Mouse (Mus musculus) retina, adult 2 months (tissue): ENCODE measurements around the gene Cd9.

Source experiments
- DNase-seq: peaks from one replicate; pipeline ENCODE4 v3.0.0-alpha.2; 2012; ENCODE audit warnings: low read depth, low spot score

Gene Cd9

DNA sequence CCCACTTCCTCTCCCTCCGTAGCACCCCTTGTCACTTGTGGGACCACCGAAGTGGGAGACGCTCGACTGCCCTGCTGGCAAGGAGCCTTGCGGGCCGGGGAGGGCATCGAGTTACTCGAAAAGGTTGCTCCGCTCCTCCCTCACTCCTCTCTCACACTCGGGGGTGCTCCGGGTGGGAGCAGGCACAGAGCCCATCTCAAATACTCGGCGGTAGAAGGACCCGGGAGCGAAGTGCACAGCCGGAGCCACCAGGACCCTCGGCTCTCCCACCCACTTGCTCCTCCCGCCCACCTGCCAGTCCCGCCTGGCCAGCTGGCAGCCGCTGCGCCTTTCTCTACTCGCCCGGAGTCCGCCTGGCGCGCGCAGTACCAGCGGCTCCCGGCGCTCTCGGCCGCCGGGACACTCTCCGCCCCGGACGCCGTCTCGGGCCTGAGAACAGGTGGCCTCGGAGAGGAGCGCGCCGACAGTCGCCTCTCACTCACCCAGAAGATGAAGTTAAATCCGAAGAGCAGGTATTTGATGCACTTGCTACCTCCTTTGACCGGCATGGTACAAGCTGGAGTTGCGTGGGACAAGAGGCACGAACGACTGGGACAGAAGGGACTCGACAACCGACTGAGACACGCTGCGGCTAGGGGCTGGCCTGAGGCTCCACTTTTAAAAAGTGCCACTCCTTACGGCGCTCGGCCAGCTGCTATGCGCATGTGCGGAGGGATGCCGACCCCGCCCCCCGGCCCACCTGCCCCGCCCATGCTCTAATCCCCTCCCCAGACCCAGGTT lies at the start of gene Cd9:
Cd9 (minus strand) TSS at position 700 of the 780 bp plus-strand sequence.
- DNase-seq = no peak

DNA sequence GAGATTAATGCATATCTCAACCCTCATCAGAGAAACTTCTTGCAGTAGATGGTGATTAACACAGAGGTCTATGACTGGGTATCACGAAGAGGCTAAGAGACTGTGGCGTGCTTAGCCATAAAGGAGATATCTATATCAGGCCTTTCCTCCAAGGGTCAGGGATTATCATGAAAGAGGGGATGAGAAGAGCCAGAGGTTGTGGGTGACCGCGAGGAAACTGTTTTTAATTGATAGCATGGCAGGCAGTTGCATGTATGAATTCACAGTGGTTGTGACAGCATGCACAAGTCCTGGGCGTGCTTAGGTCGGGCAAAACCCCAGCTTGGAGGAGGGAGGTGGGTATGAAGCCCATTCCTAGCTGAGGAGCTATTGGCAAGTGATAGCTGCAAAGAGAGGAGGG lies 46.7 kb upstream of the Cd9 start:
- no peak for DNase-seq

DNA sequence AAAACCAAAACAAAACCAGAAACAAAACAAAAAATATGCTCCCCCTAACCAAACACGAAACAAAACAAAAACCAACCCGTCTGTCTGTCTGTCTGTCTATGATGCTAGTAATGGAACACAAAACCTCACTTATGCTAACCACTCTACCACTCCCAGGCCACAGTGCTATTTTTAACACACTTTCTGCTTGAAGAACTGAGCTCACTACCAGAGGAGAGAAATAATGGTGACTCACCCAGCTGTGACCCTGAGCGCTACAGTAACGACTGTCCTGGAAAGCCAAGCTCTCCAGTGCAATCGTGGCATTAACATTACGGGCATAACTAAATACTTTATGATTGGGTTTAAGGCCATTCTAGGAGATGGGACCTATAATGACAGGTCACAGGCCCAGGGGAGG lies 46.2 kb upstream of the Cd9 start:
- no peak for DNase-seq

DNA sequence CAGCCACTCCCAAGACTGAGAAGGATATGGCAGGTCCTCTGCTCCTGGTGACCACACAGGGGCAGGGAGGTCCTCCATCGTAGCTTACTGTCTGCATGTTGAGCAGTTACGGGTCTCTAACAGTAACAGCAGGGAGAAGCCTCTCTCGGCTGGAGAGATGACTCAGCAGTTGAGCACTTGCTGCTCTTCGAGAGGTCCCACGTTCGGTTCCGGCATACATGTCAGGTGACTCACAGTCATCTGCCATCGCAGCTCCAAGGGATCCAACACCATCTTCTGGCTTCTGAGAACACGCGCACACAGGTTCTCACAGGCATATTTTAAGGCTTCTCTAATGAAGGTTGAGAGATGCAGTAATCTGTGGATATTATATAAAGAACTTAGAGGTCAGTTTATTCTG lies 45.6 kb upstream of the Cd9 start:
- DNase-seq = no peak

DNA sequence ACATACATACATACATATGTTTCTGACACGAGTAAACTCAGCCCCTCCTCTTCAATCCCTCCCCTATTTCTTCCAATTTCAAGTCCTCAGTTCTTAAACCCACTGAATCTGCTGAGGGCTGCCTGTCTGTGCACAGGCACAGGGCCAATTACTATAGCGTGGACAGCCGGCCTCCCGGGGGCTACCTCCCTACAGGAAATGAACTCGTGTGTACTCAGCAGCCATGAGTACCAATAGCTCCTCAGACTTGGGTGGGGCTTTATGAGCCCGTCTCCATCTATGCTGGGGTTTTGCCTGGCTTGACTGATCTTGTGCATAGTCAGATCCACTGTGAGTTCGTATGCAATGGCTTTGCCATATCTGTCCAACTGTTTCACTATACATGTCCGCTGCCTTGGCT lies 44.8 kb upstream of the Cd9 start:
- no peak for DNase-seq

DNA sequence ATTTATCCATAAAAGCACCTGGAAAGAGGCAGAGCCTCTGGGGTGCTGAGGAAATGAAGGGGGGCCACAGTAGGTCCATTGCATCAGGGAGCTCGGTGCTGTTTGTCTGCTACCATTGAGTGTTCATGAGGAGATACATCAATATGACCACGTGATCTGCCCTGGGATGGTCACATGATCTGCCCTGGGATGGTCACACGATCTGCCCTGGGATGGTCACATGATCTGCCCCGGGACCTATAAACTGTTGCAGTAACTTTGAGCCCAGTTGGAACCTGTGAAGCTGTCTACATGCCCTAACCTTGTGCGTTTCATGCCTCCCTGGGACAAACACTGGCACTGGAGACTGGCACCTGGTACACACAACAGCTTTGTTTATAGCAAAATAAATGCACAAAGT lies 43.9 kb upstream of the Cd9 start:
- DNase-seq = no peak

DNA sequence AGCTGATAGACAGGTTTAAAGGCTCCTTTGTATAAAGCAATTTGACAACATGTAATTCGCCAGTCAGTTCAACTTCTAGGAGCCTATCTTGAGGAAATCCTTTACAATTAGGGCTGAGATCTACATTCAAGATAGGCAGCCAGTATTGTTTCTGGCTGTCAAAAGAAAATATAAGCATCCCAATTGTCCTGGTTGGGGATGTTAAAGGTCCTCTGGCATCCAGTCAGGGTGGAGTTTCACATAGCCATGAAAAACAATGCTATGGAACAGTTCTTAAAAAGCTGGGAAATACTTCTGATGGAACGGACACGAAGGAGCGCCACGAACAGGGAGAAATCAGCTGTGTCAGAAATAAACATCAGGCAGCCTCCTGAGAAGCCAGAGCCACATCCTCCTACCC lies 40.4 kb upstream of the Cd9 start:
- no peak for DNase-seq

DNA sequence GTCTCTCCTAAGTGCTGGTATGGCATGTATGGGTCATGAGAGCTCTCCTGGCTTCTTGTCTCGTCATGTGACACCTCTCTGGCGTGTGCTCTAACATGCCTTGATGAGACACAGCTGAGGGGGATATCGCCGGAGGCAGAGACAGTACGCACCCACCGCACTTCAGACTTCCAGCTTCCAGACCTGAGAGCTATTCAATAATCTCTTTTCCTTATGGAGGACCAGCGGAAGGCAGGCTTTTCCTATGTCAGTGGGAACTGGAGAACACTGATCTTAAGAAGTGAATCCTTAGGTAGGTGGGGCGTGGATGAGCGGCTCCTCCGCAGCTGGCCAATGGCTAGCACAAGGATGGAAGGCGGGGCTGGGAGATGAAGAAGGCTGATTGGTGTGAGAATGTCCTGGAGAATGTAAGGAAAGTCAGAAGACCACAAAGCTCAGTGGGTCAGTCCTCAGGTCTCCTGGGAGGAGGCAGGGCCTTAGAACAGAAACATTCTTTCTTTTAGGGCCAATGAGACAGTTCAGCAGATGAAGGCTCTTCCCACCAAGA lies 38.6 kb upstream of the Cd9 start:
- no peak for DNase-seq

DNA sequence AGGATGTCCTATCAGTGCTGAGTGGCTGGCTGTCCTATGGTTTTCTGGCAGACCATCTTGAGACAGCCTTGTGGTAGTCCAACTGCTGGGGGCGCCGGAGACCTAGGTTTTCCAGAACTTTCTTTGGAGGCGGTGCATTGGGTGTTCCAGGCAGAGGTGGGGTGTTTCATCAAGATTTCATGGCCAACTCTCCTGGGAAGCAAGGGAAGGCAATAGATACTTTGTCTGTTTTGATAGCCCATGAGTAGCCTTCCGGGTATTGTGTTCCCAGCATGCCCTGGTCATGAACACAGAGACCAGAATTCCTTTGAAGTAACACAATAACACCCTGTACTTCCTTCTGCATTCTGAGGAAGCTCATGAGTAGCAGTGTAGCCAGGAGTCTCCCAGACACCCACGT lies 34.9 kb upstream of the Cd9 start:
- DNase-seq = no peak

DNA sequence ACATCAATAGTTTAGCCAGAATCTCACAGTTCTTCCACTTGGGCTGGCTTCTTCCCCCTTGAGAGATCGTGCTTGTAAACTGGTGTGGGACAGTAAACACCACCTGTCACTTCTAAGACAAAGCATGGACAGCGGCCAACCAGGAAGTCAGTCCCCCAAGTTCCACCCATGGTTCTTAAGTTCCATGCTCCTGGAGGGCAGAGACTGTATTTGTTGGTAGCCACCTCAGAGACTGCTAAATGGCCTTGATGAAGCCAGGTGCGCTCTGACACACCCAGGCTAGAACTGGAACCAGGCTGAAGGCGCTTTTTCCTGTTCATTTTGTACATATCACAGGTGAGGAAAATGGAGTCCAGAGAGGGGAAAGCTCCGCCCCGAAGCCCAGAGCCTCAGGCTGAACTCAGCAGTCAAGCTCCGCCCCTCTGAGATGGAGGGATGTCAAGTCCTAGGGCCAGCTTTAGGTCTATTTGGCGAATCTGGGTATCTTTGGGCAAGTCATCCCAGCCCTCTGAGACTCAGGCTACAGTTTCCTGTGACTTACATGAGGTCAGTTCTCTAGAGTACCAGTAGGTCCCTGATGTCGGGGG lies 34.1 kb upstream of the Cd9 start:
- no peak for DNase-seq

DNA sequence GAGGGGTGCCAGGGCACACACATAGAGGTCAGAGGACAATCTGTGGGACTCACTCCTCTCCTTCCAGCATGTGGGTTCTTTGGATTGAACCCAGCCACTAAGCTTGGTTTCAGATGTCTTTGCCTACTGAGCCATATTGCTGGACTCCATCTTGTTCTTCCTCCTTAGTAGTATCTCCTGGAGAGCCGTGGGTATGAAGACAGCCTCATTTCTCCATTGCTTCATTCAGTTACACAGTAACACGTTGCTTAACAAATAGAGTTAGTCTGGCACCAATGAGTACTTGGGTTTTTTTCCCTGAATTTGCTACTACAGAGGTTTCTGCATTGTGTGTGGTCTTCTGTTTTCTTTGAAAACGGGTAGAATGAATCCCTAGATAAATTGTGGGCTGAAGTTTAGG lies 31.5 kb upstream of the Cd9 start:
- no peak for DNase-seq

DNA sequence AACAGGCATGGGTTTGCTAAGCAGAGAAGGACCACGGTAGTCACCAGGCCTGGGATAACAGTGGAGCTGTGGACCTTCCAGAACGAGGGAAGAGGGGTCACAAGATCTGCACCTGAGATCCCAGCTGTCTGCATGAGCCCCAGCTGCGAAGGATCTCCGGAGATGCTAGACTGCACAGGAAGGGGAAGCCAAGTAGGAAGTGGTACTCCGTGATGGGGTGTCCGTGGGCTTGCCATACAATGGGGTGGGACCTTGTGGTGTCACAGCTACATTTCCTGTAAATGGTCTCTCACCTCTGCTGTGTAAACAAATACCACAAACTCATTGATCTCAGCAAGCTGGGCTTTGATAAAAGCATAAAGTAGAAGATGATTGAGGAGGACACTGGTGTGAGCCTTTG lies 29.4 kb upstream of the Cd9 start:
- DNase-seq = no peak

DNA sequence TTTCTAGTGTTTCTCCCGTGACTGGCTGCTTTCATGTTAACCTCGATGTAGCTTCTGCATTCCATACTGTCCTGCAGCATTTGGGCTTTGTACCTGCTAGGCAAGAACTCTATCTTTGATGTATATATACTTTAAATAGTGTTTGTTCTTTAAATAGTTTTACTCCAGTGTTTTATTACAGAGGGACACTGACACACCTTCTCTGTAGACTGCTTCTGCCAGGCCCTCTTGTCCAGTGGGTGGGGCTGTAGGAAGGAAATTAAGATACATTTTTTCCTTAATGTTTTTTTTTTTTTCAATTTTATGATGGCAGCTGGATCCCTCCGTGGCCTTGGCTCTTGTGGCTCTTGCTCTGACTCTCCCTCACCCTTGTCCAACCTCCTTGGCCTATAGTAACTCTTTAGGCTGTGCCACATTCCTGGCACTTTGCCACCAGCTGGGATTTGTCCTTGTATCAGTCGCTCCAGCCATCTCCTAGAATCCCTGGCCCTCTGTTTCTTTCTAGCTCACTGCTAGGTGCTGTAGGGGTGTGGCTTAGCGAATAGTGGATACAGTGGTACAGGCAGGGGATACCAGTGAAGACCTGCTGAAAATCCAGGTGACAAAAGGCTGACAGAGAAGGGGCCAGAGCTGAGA lies 27.1 kb upstream of the Cd9 start:
- DNase-seq = no peak

DNA sequence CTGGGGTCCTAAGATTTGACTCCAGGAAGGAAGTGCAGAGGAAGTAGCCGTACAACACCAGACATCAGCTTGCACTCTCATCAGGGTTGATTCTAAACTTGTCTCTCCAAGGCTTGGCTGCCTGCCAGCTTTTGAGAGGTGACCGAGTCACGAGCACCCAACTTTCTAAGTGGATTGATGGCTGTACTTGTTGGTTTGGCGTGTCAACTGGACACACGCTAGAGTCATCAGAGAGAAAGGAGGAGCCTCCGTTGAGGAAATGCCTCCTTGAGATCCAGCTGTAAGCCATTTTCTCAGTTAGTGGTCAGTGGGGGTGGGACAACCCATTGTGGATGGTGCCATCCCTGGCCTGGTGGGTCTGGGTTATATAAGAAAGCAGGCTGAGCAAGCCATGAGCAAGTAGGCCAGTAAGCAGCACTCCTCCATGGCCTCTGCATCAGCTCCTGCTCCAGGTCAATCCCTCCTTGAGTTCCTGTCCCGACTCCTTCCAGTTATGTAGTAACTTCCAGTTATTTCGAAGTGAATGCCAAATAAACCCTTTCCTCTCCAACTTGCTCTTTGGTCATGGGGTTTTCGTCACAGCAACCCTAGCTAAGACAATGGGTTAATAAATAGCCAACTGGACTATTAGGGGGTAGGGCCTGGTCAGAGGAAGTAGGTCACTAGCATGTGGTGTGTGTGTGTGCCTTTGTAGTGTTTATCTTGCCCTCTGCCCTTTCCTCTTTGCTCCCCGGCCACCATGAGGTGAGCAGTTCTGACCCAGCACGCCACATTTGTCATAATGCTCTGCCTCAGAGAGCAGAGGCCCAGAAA lies 21.1 kb upstream of the Cd9 start:
- no peak for DNase-seq

DNA sequence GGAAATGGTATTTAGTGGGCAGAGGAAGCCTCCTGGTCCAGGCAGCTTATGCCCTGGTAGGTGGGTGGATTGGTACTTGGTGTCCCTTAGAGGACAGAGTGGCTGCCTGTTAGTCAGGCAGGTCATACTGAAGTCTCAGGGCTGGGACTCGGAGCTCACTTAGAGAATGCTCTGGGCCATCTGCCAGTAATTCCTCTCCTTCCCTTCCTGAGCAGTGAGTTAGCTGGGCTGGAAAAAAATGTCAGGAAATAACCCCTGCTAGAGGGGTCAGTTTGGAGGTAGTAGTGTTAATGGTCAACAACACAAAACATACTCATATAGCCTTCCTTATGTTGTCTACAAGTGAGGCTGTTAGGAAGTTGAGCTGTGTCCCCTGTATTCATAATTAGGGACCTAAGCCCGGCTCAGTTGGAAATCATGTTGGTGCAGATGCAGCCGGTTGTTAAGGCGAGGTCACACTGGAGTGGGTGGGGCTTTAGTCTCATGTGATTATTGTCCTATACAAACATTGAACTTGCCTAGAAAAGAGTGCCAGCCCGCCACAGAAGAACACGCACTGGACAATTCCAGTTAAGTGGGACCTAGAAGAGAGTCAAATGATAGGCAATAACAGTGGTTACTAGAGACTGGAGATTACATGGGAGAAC lies 18.5 kb upstream of the Cd9 start:
- no peak for DNase-seq

DNA sequence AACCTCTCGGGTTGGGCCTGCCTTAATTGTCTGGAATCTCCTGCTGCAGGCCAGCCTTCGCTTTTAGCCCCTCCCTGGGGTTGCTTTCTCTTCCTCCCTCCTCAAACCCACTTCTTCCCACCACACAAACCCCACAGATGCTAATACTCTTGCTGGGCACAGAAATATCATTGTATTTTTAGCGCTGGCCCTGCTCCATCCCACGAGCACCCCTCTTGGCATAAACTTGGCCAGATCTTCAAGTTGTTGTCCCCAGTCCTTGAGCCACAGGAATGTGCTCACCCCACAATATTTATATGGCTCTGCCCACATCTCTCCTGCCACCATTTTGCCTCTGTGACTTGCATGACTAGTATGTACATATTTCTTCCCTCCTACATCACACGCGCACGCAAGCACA lies 16.6 kb upstream of the Cd9 start:
- DNase-seq = no peak

DNA sequence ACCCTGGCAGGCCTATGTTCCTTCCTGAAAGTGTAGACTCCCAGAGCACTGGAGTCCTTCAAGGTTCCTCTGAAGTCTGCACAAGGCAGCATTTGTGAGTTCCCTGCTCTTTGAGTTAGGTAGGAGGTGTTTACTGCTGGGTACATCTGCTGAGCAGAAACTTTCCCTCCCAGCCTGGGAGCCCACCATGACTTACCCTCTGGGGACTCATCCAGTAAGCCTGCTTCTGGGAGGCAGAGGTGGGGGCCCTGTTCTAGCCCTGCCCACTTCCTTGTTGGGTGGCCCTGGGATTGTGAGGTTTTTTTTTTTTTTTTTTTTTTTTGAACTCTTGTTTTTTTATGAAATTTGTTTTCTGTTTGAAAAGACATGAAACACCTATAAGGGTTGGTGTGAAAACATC lies 16.1 kb upstream of the Cd9 start:
- no peak for DNase-seq

DNA sequence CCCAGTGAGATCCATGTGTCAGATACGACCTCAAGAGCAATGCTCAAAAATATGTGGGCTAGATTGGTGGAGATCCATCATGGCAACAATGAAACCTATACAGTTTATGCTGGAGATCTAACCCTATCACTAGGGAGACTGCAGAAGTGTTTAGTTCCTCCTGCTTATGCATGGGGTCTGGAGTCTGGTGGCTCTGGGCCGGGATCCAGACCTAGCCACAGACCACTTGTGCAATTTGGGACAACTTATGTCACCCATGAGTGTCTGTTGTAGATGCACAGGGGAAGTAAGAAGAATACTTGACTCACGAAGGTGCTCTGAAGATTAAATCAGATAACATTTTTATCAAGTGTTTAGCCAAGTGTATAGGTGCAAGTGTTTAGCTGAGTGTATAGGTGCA lies 15.2 kb upstream of the Cd9 start:
- no peak for DNase-seq

DNA sequence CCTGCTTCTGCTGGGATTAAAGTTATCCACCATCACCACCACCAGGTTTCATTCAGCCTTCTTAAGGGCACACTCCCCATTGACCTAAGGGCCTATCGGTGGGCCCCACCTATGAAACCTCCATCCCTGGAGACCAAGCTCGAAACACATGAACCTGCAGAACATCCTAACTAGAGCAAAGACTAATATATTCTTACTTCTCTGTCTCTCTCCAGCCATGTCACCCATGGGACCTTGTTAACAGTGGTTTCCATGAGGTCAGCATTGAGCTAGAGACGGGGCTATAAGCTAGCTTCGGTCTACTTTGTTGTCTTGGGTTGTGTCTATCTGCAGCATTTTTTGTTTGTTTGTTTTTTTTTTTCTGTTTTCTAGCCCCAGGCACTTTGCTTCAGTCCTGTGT lies 11.8 kb upstream of the Cd9 start:
- no peak for DNase-seq

DNA sequence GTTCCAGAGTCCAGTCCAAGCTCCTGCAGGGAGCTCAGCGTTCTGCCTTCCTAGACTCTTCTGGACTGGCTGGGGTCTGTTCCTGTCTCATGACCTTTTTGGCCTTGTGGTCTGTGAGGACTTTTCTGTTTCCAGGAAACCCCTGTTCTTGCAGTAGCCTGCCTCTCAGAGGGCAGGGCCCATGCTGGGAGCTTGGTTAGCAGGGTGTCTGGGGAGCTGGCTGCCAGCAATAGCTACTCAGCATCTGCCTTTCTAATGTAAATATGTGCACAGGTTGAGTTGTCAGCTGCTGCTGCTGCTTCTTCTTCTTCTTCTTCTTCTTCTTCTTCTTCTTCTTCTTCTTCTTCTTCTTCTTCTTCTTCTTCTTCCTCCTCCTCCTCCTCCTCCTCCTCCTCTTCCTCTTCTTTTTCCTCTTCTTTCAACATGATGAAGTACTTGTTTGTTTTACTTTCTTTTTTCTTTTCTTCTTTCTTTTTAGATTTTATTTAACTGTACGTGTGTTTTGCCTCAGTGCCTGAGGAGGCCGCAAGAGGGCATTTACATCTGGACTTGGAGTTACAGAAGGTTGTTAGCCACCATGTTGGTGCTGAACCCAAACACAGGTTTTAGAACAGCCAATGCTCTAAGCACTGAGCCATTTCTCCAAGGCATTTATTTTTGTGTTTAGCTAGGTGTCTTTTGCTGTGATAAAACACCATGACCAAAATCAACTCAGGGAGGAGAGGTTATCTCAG lies 10.2 kb upstream of the Cd9 start:
- no peak for DNase-seq
